Mouse (Mus musculus) thymus, adult 18-20 months (tissue): Measurements from ENCODE around the gene Kif5c.

Experiments used
- DNase-seq, 2 experiments: peaks; one replicate each; pipeline ENCODE4 v3.0.0; 2022; ENCODE audit warnings: mixed read lengths in 2 of 2

Kif5c gene

DNA sequence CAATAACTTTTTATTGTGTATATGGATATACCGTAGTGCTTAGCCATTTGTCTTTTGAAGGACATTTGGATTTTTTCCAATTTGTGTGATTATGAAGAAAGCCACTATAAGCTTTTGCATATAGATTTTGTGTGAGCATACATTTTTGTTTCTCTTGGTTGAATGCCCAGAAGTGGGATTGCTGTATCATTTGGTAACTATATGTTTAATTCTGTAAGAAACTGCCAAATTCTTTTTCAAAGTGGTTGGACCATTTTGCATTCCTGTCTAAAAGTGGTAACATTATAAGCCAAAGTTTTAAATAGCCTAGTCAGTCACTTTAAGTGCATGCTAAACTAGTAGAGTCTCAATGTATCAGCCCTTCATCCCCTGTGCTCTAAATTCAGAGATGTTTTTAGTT is 6.5 kb downstream of the Kif5c start:
- no peak for DNase-seq

DNA sequence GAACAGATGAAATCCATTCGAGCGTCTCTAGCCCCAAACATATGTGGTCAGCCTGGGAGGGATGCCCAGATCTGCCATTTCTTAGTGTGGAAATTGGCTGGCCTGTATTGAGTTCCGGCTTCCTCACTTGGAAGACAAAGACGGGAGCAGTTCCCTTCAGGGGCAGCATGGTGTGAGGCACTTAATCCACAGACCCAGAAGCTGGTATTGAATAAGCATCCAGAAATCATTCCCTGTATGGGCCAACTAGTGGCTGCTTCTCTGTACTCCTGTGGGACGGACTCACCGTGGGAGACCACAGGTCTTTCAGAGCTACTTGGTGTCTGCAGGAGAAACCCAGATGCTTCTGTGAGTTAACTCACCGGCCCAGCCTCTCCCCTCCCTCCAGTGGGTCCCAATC is 8.5 kb downstream of the Kif5c start:
- DNase-seq: no peak

DNA sequence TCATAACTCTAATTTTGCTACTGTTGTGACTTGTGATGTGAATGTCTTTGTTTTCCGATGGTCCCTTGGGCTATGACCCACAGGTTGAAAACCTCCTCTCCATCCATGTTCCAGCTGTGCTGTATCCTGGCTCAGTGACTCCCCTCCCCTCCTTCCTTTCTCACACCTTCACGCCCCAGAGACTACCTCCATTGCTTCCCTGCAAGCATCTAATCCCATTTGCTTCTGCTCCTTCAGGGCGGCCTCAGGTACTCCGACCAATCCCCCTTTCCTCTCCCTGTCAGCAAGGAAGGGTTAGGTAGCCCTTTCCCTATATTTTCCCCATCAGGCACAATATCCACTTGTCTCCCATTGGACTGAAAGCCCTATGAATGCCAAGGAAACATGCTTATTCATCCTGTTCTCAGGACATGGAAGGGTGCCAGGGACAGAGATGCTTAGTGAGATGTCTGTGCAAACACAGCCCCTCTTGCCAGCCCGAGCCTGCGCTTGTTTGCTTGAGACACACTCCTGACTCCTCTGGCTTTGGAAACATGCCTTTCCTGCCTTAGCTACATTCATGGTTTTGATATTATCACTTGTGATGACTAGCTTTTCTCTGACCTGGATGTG is 9.1 kb downstream of the Kif5c start:
- no peak for DNase-seq

DNA sequence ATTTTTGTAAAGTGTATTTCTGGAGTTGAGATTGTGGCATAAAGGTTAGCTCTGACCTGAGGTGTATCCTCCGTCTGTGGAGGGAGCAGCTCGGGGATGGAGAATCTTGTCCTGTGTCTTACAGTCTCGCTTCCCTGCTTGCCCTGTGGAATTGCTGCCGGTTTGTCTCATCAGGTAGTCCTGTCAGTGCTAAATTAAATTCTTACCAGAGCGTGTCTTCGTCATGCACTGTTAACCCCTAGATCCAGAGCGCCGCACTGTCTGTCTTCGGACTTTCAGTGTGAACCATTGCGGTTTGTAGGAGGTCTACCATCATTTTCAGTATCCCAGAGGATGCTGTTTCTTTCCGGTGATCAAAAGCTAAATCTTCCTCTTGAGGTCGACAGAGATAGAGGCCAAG is 10.1 kb downstream of the Kif5c start:
- DNase-seq: no peak

DNA sequence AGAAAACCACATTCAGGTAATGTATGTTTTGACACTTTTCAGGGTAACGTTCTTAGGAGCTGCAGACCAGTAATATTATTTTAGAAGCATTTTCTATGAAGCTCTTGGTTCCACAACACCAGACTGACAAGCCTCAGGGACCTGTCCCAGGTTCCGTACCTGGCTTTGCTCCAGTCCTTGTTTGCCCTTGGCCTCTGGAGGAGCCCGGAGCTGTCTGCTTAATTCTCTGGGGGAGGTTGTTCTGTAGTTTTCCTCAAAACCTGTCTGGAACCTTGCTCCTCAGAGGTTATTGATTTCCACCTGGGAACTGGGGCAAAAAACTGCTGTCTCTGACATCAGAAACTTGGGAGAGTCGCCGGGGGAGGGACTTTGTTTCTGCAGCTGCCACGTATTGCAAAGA is 11.5 kb downstream of the Kif5c start:
- no peak for DNase-seq

DNA sequence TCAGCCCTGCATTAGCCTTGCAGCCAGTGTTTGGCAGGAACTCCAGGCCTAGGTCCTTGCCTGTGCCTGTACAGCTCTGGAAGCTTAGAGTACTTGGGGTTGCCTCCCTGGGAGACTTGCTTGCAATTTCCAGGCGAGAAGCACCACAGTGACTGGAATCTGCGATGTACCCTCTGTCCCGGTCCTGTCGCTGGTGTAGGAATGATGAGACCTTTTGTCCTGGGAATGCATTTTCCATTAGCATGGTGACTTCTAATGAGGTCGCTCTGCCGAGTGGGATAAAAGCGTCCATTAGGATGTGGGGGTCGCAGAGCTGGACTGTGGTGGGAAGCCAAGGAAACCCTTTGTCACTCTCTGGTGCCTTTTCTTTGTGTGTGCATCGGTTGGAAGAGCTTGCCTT is 14.1 kb downstream of the Kif5c start:
- DNase-seq: no peak

DNA sequence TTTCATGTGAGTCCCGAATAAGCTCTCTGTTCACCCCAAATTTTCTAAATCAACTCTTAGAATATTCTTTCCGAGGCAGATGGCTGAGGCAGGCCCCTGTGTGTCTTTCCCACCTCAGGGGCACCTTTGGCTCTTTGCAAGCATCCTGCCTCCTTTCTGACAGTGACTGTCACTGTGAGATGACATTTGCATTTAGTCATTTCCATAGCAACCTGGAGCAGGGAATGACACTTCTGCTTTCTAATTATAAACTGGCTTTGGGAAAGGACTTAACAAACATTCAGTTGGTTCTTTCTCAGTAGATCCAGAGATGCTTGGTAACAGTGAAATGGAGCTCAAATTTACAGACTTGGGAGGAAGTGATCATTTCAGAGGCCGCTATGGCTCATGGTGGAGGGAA is 23.7 kb downstream of the Kif5c start:
- no peak for DNase-seq

DNA sequence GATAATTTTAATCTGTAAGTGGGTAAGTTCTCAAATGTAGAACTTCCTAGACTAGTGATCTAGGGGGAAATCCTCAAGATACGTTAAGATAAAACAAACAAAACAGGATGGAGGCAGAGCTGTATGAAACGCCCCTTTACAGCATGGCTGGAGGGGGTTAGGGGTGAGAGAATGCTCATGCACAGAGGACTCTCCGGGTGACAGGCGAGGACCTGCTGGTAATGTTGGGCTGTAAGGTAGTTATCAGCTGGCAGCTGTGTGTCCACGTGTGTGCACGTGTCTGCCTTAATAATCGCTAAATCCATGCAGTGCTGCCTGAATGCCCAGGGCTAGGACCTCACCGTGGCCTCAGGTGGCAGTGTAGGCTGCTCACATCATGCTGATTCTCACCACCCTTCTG is 24.7 kb downstream of the Kif5c start:
- no peak for DNase-seq

DNA sequence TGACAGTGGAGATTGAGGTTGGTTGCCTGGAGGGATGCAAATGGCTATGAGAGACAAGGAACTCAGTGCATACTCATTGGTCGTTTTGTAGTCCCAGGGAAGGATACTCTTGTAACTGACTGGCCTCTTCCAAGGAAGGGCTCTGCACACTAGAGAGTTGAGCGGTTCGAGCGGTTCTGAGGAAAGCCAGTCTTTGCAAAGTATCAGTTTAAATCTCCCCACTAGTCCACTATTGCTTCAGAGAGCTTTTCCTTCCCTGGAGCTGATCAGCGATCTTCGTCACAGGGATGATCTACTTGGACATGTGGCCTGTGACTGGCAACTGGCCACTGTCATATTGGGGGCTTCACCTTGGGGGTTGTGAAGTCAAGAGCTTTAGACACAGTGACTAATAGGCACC is 28.5 kb downstream of the Kif5c start:
- DNase-seq: no peak

DNA sequence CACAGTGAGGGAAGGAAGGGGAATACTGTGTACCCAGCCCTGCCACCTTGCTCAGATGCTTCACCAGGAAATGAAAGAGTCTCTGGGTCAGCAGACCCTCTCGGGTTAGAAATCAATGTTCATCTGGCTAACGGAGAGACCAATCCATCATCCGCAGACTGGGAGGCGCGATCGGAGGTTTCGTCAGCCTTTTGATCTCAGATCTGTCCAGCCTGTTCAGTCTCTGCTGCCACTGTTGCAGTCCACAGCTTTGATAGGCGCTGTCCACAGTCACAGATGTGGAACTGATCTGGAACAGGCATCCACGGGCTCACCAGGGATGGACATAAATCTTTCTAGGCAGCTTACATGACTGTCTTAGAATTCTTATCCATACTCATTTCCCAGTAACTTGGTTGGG is 29.2 kb downstream of the Kif5c start:
- no peak for DNase-seq

DNA sequence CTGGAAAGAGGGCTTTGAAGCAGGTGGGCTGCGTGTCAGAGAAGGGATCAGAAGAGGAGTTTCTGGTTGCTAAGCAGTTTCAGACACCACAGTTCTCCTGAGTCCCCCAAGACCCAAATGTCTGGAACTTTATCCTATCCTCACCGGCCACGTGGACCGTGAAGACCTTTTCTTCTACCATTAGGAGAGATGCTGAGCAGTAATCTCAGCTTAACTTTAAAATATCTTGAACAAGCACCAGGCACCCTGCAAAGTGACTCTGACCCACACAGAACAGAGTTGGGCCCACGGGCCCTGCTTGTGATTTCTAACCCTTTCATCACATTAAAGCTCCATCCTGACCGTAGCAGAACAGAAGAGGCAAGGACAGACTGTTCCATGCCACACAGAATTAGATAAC is 29.7 kb downstream of the Kif5c start:
- DNase-seq: no peak

DNA sequence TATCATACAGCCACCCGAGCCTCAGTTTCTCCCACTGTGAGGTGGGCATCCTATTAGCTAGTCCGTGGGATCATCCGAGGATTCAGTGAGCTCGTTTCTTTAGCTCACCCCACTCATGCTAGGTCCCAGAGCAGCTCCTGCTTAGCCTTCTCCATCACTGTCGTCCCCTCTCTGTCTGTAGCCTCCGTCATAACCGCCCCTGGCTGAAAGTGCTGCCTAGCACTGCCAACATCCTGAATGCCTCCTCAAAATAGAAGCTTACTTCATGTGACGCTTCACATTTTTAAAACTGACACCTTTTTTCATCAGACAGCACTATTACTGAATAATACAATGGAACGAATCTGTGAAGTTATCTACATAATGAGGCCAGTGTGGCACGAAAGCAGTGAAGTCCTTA is 30.1 kb downstream of the Kif5c start:
- no peak for DNase-seq

DNA sequence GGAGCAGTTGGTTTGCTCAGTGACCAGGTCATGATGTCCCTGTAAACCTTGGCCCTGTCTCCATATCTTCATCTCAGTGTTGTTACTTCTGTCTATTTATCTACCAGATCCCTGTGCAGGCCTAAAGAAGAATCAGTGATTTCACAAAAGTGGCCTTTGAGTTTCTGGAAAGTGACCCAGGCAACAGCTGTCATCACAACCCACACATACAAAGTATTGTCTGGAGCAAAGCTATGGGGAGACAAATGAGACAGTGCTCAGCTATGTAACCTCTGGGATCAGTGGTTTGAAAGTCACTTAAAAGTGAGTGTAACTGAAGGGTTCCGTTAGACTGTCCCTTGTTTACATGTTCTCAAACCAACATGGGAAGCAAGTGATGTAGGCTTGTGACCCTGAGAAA is 32.6 kb downstream of the Kif5c start:
- DNase-seq: no peak

DNA sequence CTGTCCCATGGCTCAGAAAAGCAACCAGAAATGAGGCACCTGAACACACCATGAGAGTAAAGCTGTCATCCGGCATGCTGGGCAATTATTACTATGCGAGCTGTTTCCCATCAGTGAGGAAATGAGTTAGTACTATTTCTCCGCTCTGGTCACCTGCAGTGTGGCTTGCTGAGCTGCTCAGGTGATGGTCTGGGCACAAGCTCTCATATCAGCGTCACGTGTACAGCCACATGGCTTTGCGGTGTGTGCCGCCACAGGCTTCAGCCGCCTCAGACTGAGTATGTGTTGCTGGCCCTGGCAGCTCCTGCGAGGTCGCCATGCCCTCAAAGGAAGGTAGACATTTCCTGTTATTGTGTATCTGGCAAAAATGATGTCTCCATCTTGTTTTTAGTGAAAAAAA is 35.5 kb downstream of the Kif5c start:
- DNase-seq: no peak

DNA sequence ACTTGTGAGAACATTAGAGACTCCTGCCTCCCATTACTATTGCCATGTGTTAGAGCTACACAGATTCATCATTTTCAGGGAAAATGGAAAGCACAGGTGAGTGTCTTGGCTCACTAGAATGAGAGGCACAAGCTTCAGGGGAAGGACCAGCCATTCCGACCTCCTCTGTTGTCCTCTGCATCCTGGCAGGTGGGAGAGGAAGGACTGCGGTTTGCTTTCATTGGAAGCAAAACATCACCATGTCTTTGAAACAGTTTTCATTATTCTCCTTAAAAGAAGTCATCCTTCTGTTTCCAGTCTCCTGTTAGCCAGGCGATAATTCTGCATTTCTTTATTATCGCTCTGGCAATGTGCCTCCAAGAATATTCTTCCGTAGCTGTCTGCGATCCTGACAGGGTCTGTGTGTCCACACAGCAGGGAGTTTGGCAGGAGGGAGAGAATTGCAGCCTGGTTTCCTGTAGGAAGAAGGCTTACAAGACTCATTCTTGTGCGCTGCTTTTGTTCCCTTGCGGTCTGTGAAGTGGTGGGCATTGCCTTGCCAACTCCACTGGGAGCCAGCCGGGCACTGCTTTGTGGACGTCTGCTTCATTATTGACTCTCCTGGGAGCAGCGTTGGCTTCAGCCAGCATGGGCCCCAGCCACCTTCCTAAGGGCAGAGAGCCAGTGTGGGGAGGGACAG is 36.2 kb downstream of the Kif5c start:
- DNase-seq: no peak

DNA sequence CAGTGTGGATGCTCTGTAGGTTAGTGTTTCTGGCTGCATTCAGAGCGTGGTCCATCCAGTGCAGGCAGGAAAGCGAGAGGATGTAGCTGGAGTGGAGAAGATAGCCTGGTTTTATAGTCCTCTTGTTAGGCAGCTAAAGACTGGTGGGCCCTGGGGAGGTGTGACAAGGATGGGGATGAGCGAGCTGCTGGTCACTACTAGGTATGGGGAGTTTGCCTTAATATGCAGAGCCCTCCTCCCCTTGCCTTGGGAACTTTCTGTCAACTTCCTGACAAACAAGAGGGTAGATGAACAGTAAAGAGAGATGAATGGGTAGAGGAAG is 36.7 kb downstream of the Kif5c start:
- DNase-seq: no peak

DNA sequence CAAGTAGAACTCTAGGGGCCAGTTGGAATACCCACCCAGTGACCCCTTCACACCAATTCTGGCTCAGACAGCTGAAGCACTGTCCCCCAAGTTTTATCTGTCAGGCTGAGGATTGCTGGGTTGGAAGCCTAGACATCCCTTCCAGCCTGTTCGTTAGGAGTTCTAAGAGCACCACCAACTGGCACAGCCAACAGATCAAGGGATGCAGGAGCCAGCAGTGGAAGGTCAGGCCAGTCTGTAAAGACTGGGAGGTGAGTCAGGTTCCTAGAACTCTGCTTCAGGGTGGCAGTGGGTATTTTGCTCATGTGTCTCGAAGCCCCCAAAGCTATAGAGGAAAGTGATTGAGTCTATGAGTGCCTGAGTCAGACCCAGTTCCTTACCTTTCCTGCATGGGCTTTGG is 37.9 kb downstream of the Kif5c start:
- no peak for DNase-seq

DNA sequence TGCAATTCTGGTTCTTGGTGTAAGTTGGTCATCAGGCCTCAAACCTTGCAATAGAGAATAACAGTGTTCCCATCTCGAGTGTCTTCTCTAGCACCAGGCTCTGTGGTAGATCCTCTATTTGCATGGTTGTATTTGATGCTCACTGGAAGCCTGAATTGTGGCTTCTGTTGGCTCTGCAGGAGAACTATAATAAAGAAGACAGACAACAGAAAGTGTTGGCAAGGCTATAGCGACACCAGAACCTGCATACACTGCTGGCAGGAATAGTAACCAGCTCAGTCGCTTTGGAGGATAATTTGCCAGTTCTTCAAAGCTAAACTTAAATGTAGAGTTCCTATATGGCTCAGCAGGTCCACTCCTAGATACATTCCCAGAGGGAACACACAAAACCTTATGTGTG is 38.6 kb downstream of the Kif5c start:
- DNase-seq: no peak

DNA sequence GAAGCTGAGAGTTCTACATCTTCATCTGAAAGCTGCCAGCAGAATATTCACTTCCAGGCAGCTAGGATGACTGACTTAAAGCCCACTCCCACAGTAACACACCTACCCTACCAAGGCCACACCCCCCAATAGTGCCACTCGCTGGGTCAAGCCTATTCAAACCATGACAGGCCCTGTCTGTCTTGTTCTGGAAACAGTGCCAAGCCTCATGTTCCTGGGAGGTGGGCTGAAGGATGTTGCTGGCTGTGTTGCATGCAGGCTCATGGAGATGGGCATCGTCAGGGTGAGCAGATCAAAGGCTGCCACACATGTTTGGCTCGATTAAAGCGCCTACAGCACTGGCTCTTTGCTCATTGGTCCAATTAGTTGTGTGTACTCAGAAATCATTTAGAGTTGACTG is 39.9 kb downstream of the Kif5c start:
- DNase-seq: no peak

DNA sequence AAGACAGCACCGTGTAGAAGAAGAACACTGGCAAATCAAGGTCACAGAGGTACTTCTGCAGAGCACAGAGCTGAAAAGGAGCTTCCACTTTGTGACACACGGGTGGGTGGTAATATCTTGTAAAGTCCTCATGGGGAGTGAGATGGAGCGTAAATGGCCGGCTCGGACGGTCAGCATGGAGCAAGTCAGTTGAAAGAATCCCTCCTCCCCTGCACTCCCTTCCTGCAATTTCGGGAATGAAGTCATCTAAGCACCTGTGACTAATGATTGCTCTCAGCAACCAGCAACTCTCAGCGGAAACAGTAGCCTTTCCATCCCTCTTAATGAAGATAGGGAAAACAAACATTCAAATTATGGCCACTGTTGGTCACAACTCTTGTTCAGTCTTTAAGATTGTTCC is 40.9 kb downstream of the Kif5c start:
- DNase-seq: no peak

DNA sequence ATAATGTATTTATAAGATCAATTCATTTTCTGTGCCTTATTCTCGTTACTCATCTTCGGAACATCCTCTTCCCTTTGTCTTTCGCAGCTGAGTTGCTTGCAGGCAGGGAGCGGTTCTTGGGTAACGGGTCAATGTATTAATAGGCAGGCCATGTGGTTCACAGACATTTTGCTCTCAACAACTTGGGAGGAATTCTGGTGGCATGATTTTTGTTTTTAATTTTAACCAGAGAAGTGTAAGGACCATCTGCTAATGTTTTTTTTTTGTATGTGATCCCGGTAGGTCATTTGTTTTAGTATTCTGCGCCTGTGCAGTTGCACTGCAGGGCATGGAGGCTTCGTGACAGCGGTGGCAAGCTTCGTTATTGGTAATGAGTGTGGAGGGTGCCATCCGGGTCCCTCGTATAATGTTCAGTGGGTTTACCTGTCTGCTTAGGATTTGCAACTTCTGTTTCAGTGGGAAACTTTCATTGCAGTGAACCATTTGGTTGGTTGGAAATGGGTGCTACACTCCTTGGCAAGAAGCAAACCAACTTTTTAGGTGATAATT is 41.4 kb downstream of the Kif5c start:
- DNase-seq: no peak

DNA sequence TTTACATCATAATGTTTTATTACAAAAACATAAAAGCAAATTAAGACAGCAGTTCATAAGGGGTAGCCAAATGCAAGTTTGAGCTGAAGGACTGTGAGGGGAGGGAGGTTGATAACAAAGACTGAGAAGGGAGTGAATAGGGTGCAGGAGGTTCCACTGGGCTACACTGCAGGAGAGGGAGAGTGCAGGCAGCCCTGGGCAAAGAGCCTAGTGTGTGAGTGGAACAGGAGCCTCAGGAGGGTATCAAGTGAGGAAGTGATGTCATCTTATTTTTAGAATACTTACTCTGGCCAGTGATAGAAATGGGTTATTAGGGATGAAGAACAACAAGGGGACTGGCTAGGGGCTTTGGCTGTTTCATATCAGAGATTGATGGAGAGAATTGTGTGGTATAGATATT is 42.2 kb downstream of the Kif5c start:
- no peak for DNase-seq

DNA sequence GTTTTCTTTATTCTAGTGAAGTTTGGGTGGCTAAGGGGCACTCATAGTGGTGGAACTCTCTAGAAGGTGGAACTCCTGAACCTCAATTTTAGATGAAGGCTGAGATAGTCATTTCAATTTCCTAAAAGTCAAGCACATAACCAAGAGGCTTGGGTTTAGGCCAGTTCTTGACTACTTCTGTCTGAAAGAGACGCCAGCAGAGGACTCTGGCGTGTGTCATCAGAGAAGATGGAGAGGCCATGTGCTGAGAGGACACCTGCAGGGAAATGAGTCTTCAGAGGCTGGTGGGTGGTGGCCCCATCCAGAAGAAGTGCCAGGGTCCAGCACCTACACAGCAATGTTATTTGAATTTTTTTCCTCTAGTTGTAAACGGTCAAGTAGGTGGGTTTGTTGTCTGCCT is 42.8 kb downstream of the Kif5c start:
- no peak for DNase-seq

DNA sequence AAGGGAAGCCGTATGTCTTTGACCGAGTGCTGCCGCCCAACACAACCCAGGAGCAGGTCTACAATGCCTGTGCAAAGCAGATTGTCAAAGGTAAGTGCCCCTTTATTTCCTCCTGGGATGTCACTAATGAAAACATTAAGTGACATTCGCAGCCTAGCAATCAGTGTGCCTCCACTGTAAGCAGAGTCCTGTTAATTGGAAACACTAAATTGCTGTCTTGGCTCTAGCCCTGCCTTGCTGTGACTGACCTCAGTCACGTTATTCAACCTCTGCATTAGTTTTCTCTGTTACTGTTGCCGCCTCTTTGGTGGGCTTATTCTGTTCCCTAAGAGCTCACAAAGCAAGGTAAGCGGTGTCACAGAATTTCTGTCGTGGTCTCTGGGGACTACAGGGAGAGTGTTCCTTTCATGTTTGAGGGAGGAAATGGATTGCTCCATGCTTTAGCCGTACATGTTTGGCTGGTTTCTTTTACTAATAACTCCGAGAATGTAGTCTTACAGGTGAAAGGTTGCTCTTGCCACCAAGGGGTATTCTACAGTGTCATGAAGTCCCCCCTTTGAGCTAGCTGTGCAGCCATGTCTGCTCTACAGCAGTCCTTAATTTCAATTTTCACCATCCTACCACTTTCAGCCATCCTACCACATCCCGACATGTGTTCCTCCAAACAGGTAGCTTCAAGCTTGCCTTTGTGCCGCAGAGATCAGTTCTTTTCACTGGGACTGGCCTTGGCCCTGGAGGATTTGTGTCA is 52.8 kb downstream of the Kif5c start:
- no peak for DNase-seq

DNA sequence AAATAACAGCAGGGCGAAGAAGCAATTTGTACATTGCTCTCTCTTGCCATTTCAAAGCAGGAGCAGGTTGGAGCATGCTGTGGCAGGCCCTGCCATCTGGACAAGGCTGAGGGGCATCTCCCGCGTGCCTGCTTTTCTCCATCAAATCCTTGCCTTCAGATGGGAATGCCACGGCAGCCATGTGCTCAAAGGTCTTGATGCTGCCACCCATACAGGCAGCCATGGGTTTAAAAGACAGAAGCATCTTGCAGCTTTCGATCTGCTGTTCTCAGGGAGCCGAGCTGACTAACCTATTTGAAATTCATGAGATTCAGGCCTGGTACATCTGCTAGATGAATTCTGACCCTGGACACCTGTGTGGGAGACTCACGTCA is 53.4 kb downstream of the Kif5c start:
- no peak for DNase-seq
